Mouse (Mus musculus) cortical plate, adult 2 months (tissue): ENCODE results near the gene Taf1b. TPM values are rescaled to one million over a fixed set of nuclear protein-coding genes. Genes with fewer than 3 reads are reported as not detected.
"Not testable (repeated sequence)": the region's sequence is repeated elsewhere in the genome, so short reads cannot be mapped to it uniquely, and the experiment has no call there.

ENCODE experiments used
- H3K27ac ChIP-seq: fragments of 200-500 bp; 2 replicates; pipeline ENCODE4 v1.5.1; 2012; ENCODE audit warnings: low read length, control low read depth, inconsistent platforms; ENCODE audit not compliant: insufficient read depth
- H3K4me1 ChIP-seq: fragments of 200-500 bp; 2 replicates; pipeline ENCODE4 v1.6.1; 2011; ENCODE audit warnings: low read length; ENCODE audit not compliant: control insufficient read depth, insufficient read depth
- H3K4me3 ChIP-seq: fragments of 200-500 bp; 2 replicates; pipeline ENCODE4 v1.5.1; 2011; ENCODE audit warnings: mild to moderate bottlenecking, low read length, control low read depth; ENCODE audit not compliant: insufficient read depth
- CTCF ChIP-seq: fragments of 200-500 bp; IDR thresholded peaks from 2 replicates; pipeline ENCODE4 v1.5.1; 2011; ENCODE audit warnings: mild to moderate bottlenecking, control low read depth, low read length; ENCODE audit not compliant: insufficient read depth; ENCODE audit errors: extremely low read depth
- POLR2A ChIP-seq: fragments of 200-500 bp; IDR thresholded peaks from 2 replicates; pipeline ENCODE4 v1.6.1; 2011; ENCODE audit warnings: mild to moderate bottlenecking, low read length, control low read depth; ENCODE audit not compliant: insufficient read depth; ENCODE audit errors: extremely low read depth
- polyA plus RNA-seq: library from polyadenylated mRNA; depleted of rRNA; stranded (reverse); fragments of >200 nt; gene quantifications from 2 replicates; pipeline ENCODE4 v1.2.3, GENCODE M21; 2012

Taf1b gene
- polyA plus RNA-seq, 1 experiment = 23.8 TPM

GRCm38 (mm10) chr12:24493412-24493811 is 4.7 kb upstream of the Taf1b start:
- TF ChIP-seq POLR2A = no peak
- TF ChIP-seq CTCF = no peak
- no peak overlapping the region for H3K27ac ChIP-seq
- no peaks in the 10 kb centered on the region for H3K4me1 ChIP-seq
- no peak overlapping the region for H3K4me3 ChIP-seq

GRCm38 (mm10) chr12:24494791-24495190 is 3.4 kb upstream of the Taf1b start:
- not testable (repeated sequence) for H3K4me3 ChIP-seq, H3K4me1 ChIP-seq, H3K27ac ChIP-seq

GRCm38 (mm10) chr12:24498841-24499485 is 804 bp downstream of the Taf1b start:
- H3K27ac ChIP-seq, H3K4me1 ChIP-seq: not testable (repeated sequence)
- H3K4me3 ChIP-seq = peak overlapping the region; percentile 57

- no peak overlapping the region for H3K27ac ChIP-seq
- no peak for TF ChIP-seq CTCF
- TF ChIP-seq POLR2A = no peak
- H3K4me3 ChIP-seq = no peak overlapping the region
- peaks cover 4% of the 10 kb centered on the region; the same call in 1 of the 2 replicates for H3K4me1 ChIP-seq
These were observed 19.0 kb downstream of the Taf1b start for GRCm38 (mm10) chr12:24517118-24517517.

- H3K4me1 ChIP-seq = peaks cover 4% of the 10 kb centered on the region; the same call in 1 of the 2 replicates
- H3K4me3 ChIP-seq = no peak overlapping the region
- no peak overlapping the region for H3K27ac ChIP-seq
- TF ChIP-seq POLR2A (no peak), CTCF (no peak)
These were observed 22.9 kb downstream of the Taf1b start for GRCm38 (mm10) chr12:24521076-24521475.

- H3K4me3 ChIP-seq, H3K27ac ChIP-seq, H3K4me1 ChIP-seq: not testable (repeated sequence)
These were observed 26.9 kb downstream of the Taf1b start for GRCm38 (mm10) chr12:24525065-24525464.

- H3K27ac ChIP-seq = no peak overlapping the region
- TF ChIP-seq CTCF (no peak), POLR2A (no peak)
- H3K4me1 ChIP-seq = peaks cover 9% of the 10 kb centered on the region
- no peak overlapping the region for H3K4me3 ChIP-seq
These were observed 38.2 kb downstream of the Taf1b start for GRCm38 (mm10) chr12:24536390-24536789.

- no peak overlapping the region for H3K4me3 ChIP-seq
- peak overlapping the region; percentile 60 for H3K27ac ChIP-seq
- no peak for TF ChIP-seq CTCF
- no peak for TF ChIP-seq POLR2A
- H3K4me1 ChIP-seq = peaks cover 9% of the 10 kb centered on the region
These were observed 39.0 kb downstream of the Taf1b start for GRCm38 (mm10) chr12:24537201-24537600.

- Histone ChIP-seq H3K4me1 (peaks cover 9% of the 10 kb centered on the region), H3K27ac (no peak overlapping the region), H3K4me3 (no peak overlapping the region)
- TF ChIP-seq CTCF = no peak
- no peak for TF ChIP-seq POLR2A
These were observed 39.8 kb downstream of the Taf1b start for GRCm38 (mm10) chr12:24537965-24538364.

GRCm38 (mm10) chr12:24541426-24542154 is 43.4 kb downstream of the Taf1b start:
- no peak for TF ChIP-seq POLR2A
- TF ChIP-seq CTCF = no peak
- Histone ChIP-seq H3K27ac (no peak overlapping the region), H3K4me1 (peaks cover 9% of the 10 kb centered on the region), H3K4me3 (no peak overlapping the region)
